Mouse (Mus musculus) heart, embryonic 15.5 days (tissue): Measurements from ENCODE around the gene Aplp1. TPM values are rescaled to one million over a fixed set of nuclear protein-coding genes. Genes with fewer than 3 reads are reported as not detected.

Experiments
- ATAC-seq: fragments of 200-750 bp; cut with Nextera tagmentation; replicated peaks from 2 replicates; pipeline ENCODE4 v1.8.0; 2017; ENCODE audit warnings: low read depth, moderate TSS enrichment; ENCODE audit not compliant: insufficient number of reproducible peaks, insufficient read depth, low FRiP score
- H3K27ac ChIP-seq: fragments of 300-500 bp; sonication (generic); 2 replicates; pipeline ENCODE4 v1.5.1; 2015; ENCODE audit warnings: mild to moderate bottlenecking, inconsistent platforms
- H3K27me3 ChIP-seq: fragments of 300-500 bp; sonication (generic); 2 replicates; pipeline ENCODE4 v1.6.1; 2015; ENCODE audit warnings: inconsistent platforms
- H3K36me3 ChIP-seq: fragments of 300-500 bp; sonication (generic); 2 replicates; pipeline ENCODE4 v1.6.1; 2015; ENCODE audit warnings: mild to moderate bottlenecking, inconsistent platforms
- H3K4me1 ChIP-seq: fragments of 300-500 bp; sonication (generic); replicated peaks from 2 replicates; pipeline ENCODE4 v1.6.1; 2015; ENCODE audit warnings: inconsistent platforms
- H3K4me2 ChIP-seq: fragments of 300-500 bp; sonication (generic); 2 replicates; pipeline ENCODE4 v1.6.1; 2015; ENCODE audit warnings: inconsistent platforms, mild to moderate bottlenecking, moderate library complexity
- H3K4me3 ChIP-seq: fragments of 300-500 bp; sonication (generic); 2 replicates; pipeline ENCODE4 v1.5.1; 2015; ENCODE audit warnings: mild to moderate bottlenecking, inconsistent platforms
- H3K9ac ChIP-seq: fragments of 300-500 bp; sonication (generic); 2 replicates; pipeline ENCODE4 v1.6.1; 2015; ENCODE audit warnings: mild to moderate bottlenecking, inconsistent platforms
- H3K9me3 ChIP-seq: fragments of 300-500 bp; sonication (generic); replicated peaks from 2 replicates; pipeline ENCODE4 v1.6.1; 2016; ENCODE audit warnings: inconsistent platforms
- WGBS: fragments of 180-500 bp; shearing (Covaris S2); methylation state at CpG from one replicate; pipeline ENCODE4 v1.1.7; 2015; ENCODE audit warnings: mixed read lengths; 5-methylcytosine and 5-hydroxymethylcytosine counted together
- polyA plus RNA-seq: library from polyadenylated mRNA; unstranded; fragments of >200 nt; fragmentation: Nextera tagmentation; extraction: Ambion mirVana; gene quantifications from 2 replicates; pipeline ENCODE4 v1.2.1, GENCODE M21; 2015

The Aplp1 gene
- polyA plus RNA-seq, 1 experiment from 2014 or later, result 14.7 TPM

DNA sequence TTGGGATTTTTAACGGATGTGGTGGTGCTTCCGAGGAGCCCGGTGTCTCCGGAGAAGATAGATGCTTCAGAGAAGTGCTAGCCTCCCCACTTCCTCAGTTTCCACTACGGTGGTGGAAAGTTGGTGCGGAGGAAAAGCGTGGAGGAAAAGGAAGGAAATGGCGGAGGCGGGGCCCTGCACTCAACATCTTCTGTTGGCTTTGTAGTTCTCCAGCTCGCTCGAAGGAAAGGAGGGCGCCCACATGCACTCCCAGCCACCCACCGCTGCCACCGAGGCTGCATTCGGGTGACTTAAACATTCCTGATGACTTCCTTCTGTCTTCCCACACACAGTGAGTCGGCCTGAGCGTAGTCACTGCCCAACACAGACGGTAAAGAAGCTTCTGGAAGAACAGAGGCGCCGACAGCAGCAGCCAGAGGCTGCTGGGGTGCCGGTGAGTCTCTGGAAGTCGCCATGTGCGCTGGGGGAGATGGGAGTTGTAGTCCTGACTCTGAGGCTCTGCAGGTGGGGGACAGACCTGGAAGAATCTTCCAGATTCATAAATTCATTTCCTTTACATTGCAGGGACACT lies 22.2 kb downstream of the Aplp1 start:
- peaks cover 8% of the 10 kb centered on the region; the same call in 1 of the 2 replicates for H3K27me3 ChIP-seq
- peak overlapping the region; percentile 40; the same call in 1 of the 2 replicates for H3K9ac ChIP-seq
- ATAC-seq, result no peak
- peak overlapping the region; percentile 18 for H3K27ac ChIP-seq
- H3K4me3 ChIP-seq, result peak overlapping the region; percentile 62
- peaks cover 18% of the 10 kb centered on the region for H3K4me1 ChIP-seq
- 28% methylated on average over 23 of the region's 23 CpGs for WGBS
- no peaks in the 10 kb centered on the region for H3K9me3 ChIP-seq
- 0 out of 2 replicates have a peak, but pooled peaks cover 4% of the 10 kb centered on the region for H3K36me3 ChIP-seq
- peak overlapping the region; percentile 94 for H3K4me2 ChIP-seq

DNA sequence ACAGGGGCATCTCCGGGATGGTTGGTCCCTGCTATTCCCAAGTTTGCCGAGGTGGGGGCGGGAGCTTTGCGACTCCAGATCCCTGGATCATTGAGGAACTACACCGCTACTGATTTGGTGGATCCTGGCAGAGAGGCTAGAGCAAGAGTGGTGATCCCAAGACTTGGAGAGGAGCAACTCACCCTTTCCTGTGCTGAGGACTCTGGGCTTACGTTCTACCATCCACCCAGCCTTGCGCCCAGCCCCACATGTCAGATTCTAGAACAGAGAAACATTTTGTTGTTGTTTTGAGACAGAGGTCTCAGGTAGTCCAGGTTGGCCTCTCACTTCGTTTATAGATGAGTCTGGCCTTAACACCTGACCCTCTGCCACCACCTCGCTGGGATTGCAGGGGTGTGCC lies 22.8 kb downstream of the Aplp1 start:
- Histone ChIP-seq H3K4me1 (peaks cover 18% of the 10 kb centered on the region), H3K27ac (peak overlapping the region; percentile 18), H3K9me3 (no peaks in the 10 kb centered on the region), H3K4me3 (peak overlapping the region; percentile 62), H3K4me2 (peak overlapping the region; percentile 94), H3K27me3 (peaks cover 8% of the 10 kb centered on the region; the same call in 1 of the 2 replicates), H3K9ac (peak overlapping the region; percentile 40; the same call in 1 of the 2 replicates), H3K36me3 (0 out of 2 replicates have a peak, but pooled peaks cover 4% of the 10 kb centered on the region)
- no peak; the same call in 1 of the 2 replicates for ATAC-seq
- 7% methylated on average over 9 of the region's 9 CpGs for WGBS

DNA sequence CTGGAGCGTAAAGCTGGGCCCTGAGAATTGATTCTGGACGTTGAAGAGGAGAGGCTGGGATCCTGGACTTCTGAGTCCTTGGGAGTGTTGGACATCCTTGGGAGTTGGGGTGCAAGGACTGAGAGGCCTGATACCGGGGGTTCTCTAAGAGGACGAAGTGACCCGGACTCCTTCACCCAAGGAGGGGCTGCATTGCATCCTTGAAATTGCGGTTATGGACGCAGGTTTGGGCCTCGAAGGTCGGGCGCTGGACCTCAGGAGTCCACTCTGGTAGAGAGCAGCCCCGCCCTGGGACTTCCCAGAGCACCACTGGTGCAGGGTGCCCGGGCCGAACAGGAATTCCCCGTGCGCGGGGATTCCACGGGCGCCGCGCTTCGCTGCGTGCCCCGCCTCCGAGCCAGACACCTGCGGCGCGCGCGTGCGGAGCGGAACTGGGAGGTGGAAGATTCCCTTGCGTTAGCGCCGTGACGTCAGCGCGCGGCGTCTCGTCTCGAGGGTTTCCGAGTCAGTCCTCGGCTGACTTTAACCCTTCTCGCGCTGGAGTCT lies 23.4 kb downstream of the Aplp1 start:
- H3K4me3 ChIP-seq, result peak overlapping the region; percentile 62
- under 1% methylated on average over 45 of the region's 45 CpGs for WGBS

DNA sequence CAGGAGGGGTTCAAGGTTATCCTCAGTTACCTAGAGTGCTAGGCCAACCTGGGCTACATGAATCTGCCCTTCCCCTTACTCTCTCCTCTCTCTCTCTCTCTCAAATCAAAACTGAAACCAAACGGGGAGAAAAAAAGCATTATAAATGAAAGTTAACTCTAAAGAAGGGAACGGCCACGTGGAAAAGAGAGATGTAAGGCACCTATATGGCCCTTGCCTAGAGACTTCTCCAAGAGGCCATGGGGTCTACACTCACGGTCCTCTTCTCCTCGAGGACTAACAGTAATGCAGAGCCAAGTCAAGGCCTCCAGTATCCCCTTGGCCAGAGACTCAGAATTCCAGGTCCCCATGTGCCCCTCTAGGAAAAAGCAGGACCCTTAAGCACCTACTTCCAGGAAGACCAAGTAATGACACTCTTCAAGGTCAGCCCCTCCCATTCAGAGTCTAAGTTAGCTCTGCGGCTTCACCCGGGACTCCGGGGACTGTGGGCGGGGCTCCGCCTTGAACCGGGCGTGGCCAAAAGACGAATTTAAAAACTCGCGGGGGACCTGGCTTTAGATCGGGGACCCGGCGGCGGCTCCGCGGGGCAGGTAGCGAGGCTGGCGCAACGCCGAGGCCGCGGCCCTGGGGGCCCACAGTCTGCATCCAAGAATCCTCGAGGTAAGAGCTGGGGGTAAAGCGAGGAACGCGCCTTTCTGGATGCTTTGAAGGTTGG lies 24.0 kb downstream of the Aplp1 start, which contains the start of gene Nfkbid:
Gene Nfkbid (plus strand): TSS at position 558 of the 715 bp plus-strand sequence.
- Histone ChIP-seq H3K9ac (peak within 1 kb of the TSS; percentile 40), H3K36me3 (0 out of 2 replicates have a peak, but pooled peaks cover 4% of the 10 kb centered on the region), H3K4me3 (peak within 1 kb of the TSS; percentile 62), H3K4me1 (peaks cover 18% of the 10 kb centered on the region), H3K9me3 (no peaks in the 10 kb centered on the region), H3K27me3 (peaks cover 8% of the 10 kb centered on the region; the same call in 1 of the 2 replicates), H3K27ac (peak within 1 kb of the TSS; percentile 18), H3K4me2 (peak within 1 kb of the TSS; percentile 94)
- WGBS, result 9% methylated on average over 31 of the region's 31 CpGs
- peak; percentile 37; the same call in 1 of the 2 replicates for ATAC-seq

More for the DNA sequence above, 23.4 kb downstream of the Aplp1 start:
- H3K4me2 ChIP-seq, result peak overlapping the region; percentile 94
- 0 out of 2 replicates have a peak, but pooled peaks cover 4% of the 10 kb centered on the region for H3K36me3 ChIP-seq
- H3K4me1 ChIP-seq, result peaks cover 18% of the 10 kb centered on the region
- H3K9me3 ChIP-seq, result no peaks in the 10 kb centered on the region
- peak overlapping the region; percentile 40 for H3K9ac ChIP-seq
- peak overlapping the region; percentile 18 for H3K27ac ChIP-seq
- ATAC-seq, result peak; percentile 59
- peaks cover 8% of the 10 kb centered on the region; the same call in 1 of the 2 replicates for H3K27me3 ChIP-seq

DNA sequence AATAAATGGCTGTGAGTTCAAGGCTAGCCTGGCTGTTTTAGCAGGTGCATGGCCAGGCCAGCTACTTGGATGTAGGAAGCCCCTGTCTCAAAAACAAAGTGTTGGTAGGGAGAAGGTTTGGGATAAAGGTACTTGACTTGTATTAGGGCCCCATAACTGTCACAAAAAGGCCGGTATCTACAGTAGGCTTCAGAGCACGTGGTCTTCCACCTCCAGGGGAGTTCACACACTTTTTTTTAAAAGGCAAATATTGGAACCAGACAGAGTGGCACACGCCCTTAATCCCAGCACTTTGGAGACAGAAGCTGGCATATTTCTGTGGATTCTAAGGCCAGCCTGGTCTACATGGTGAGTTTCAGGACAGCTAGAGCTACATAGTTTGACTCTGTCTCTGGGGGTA lies 24.7 kb downstream of the Aplp1 start:
- ATAC-seq, result no peak
- no peaks in the 10 kb centered on the region for H3K9me3 ChIP-seq
- H3K36me3 ChIP-seq, result no peaks in the 10 kb centered on the region
- peaks cover 8% of the 10 kb centered on the region; the same call in 1 of the 2 replicates for H3K27me3 ChIP-seq
- peak overlapping the region; percentile 94 for H3K4me2 ChIP-seq
- WGBS, result 83% methylated on average over 3 of the region's 3 CpGs
- no peak overlapping the region for H3K9ac ChIP-seq
- no peak overlapping the region for H3K27ac ChIP-seq
- H3K4me3 ChIP-seq, result no peak overlapping the region
- H3K4me1 ChIP-seq, result peaks cover 18% of the 10 kb centered on the region

DNA sequence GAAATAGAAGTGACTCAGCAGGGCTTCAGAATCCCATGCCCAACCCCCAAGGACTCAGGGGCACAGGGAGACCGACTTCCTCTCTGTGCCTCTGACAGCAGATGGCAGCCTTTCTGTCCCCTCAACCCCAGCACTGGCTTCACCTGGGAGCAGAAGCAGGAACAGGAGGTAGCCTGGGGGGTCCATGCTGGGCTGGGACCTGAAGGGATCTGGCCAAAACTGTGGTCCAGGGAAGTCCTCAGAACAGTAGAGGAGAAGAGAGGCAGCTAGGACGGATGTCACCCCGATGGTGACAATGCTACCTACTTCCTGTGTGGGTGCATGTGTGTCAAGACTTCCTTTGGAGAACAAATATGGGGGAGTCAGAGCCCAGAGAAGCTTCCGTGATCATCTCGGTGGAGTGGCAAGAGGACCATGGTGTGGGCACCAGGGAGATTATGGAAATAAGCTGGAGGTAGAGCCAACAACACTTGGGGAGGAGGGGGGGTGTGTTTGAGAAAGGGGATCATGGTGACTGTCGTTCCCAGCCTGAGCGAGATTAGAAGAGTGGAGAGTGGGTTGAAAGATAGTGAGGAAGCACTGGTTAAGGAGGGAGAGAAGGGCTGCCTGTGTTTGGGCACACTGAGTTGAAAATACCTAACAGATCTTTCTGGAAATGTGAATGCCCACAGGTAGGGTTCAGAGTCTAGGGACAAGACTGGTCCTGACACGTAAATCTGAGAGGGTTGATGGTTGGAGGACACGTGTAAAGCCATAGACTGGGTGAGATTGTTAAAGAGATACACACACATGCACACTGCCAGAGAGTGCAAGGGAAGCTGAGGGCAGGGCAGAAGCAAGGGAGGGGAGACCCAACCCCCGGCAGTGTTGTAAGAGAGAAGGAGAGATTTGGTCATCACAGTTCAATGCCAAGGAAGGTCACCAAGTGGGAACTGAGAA lies 25.5 kb downstream of the Aplp1 start, which contains the start of gene Hcst:
Gene Hcst (minus strand): TSS at position 294 of the 939 bp plus-strand sequence.
- Histone ChIP-seq H3K4me3 (no peak within 1 kb of the TSS; the same call in 1 of the 2 replicates), H3K9ac (no peak within 1 kb of the TSS), H3K36me3 (no peaks in the 10 kb centered on the region), H3K4me1 (peaks cover 18% of the 10 kb centered on the region), H3K27ac (peak within 1 kb of the TSS; percentile 44; the same call in 1 of the 2 replicates), H3K9me3 (no peaks in the 10 kb centered on the region), H3K27me3 (peaks cover 8% of the 10 kb centered on the region; the same call in 1 of the 2 replicates), H3K4me2 (no peak within 1 kb of the TSS)
- ATAC-seq, result no peak
- WGBS, result 53% methylated on average over 10 of the region's 10 CpGs

DNA sequence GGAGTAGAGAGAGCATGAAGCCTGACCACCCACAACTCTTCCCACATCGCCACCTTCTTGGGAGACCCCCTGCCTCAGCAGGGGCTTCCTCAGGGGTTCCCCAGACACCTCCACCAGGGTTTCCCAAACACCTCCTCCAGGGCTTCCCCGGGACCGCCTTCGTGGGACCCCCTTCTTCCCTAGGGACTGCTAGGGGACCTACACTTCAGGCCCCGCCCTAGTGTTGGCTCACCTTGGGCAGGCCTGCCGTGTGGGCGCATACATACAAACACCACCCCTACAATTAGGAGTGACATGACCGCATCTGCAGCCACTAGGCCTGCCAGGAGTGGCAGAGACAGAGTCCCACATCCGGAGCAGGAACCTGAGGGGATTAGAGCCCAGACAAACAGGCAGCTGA lies 27.5 kb downstream of the Aplp1 start:
- no peak overlapping the region for H3K4me3 ChIP-seq
- no peak overlapping the region for H3K27ac ChIP-seq
- ATAC-seq, result no peak
- 63% methylated on average over 9 of the region's 9 CpGs for WGBS
- peaks cover 16% of the 10 kb centered on the region for H3K4me1 ChIP-seq
- H3K27me3 ChIP-seq, result peaks cover 4% of the 10 kb centered on the region; the same call in 1 of the 2 replicates
- no peaks in the 10 kb centered on the region for H3K36me3 ChIP-seq
- 0 out of 2 replicates have a peak overlapping the region, but pooled peaks have one; percentile 3 for H3K4me2 ChIP-seq
- no peak overlapping the region for H3K9ac ChIP-seq
- no peaks in the 10 kb centered on the region for H3K9me3 ChIP-seq

DNA sequence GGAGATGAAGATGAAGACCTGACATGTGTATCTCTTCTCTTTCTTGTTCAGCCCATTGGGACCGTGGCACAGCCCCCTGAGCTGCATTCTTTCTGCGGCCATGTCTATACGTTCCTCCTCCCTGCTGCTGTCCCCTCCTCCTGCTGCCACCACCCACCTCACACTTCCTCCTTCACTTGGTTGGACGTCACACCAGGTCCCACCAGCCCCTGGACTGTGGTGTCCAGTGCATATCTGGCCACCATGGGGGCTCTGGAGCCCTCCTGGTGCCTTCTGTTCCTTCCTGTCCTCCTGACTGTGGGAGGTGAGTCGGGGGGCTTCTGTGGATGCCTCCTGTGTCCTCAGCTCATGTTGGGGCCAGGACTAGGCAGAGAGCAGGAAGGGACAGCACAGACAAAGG lies 31.7 kb downstream of the Aplp1 start, which contains the start of gene Tyrobp:
Gene Tyrobp (plus strand): TSS at position 165 of the 400 bp plus-strand sequence.
- H3K36me3 ChIP-seq, result no peaks in the 10 kb centered on the region
- H3K4me1 ChIP-seq, result no peaks in the 10 kb centered on the region
- no peaks in the 10 kb centered on the region for H3K27me3 ChIP-seq
- H3K4me3 ChIP-seq, result no peak within 1 kb of the TSS
- 62% methylated on average over 5 of the region's 5 CpGs for WGBS
- H3K9ac ChIP-seq, result no peak within 1 kb of the TSS
- no peaks in the 10 kb centered on the region for H3K9me3 ChIP-seq
- no peak within 1 kb of the TSS; the same call in 1 of the 2 replicates for H3K27ac ChIP-seq
- H3K4me2 ChIP-seq, result no peak within 1 kb of the TSS
- 0 out of 2 replicates have a peak, but pooled peaks have one; percentile 22 for ATAC-seq

DNA sequence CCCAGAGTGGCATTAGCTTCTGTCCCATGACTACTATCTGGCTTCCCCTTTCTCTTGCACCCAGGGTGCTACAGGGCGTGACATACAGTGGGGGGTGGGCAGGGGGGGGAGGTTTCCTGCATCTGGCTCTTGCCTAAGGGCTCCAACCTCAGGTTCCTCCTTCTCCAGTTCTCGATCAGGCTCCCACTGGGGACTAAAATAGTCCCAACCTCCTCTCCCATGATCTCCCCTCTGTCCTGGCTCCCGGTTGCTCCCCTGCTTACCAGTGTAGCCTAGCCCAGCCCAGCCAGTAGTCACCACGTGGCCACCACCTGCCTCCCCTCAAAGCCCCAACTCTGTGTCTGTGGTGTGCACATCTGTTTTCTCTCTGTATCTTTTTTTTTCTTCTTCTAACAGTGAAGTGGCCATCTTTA lies 32.6 kb downstream of the Aplp1 start:
- H3K9me3 ChIP-seq, result no peaks in the 10 kb centered on the region

DNA sequence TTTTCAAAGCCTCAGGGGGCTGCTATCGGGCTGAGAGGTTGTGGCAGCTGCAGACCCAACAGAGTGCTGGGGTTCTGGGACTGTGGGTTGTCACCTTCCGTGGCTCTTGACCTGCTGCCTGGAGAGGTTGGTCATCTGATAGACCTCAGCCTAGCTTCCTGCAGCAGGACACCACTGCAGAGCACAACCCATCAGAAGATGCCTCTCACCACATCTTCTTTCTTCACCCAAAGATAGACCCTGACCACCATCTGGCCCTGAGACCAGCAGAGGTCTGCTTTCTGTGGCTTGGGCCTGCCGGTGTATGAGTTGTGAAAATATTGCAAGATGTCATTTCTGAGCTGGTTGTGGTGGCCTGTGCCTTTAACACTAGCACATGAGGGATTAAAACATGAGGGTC lies 34.3 kb downstream of the Aplp1 start:
- no peaks in the 10 kb centered on the region for H3K27me3 ChIP-seq
- no peak for ATAC-seq

More for the DNA sequence above, 32.6 kb downstream of the Aplp1 start:
- WGBS, result 41% methylated on average over 4 of the region's 4 CpGs
- Histone ChIP-seq H3K27me3 (no peaks in the 10 kb centered on the region), H3K4me1 (no peaks in the 10 kb centered on the region), H3K4me2 (no peak overlapping the region), H3K9ac (no peak overlapping the region), H3K36me3 (no peaks in the 10 kb centered on the region), H3K27ac (no peak overlapping the region; the same call in 1 of the 2 replicates), H3K4me3 (no peak overlapping the region)
- no peak for ATAC-seq

More for the DNA sequence above, 34.3 kb downstream of the Aplp1 start:
- Histone ChIP-seq H3K4me3 (no peak overlapping the region), H3K36me3 (no peaks in the 10 kb centered on the region), H3K4me1 (no peaks in the 10 kb centered on the region), H3K4me2 (no peak overlapping the region), H3K9me3 (no peaks in the 10 kb centered on the region), H3K9ac (no peak overlapping the region), H3K27ac (no peak overlapping the region)
- WGBS, result 58% methylated on average over 3 of the region's 3 CpGs
